Mouse (Mus musculus) midbrain, embryonic 12.5 days (tissue): ENCODE measurements at regions not wholly inside any gene's neighbourhood (a gene's known extent, or its start where the extent isn't known, plus 50 kb on each side); places are given as distances from the start of the nearest gene placed in this dataset.

Experiments
- ATAC-seq: fragments of 200-750 bp; cut with Nextera tagmentation; 2 replicates; pipeline ENCODE4 v1.8.0; 2017; ENCODE audit warnings: low read depth, moderate TSS enrichment, moderate library complexity; ENCODE audit not compliant: low FRiP score
- H3K27ac ChIP-seq: fragments of 300-500 bp; sonication (generic); replicated peaks from 2 replicates; pipeline ENCODE4 v1.5.1; 2016; ENCODE audit warnings: mild to moderate bottlenecking
- H3K27me3 ChIP-seq: fragments of 300-500 bp; sonication (generic); 2 replicates; pipeline ENCODE4 v1.6.1; 2016; ENCODE audit warnings: mild to moderate bottlenecking
- H3K36me3 ChIP-seq: fragments of 300-500 bp; sonication (generic); 2 replicates; pipeline ENCODE4 v1.6.1; 2016
- H3K4me1 ChIP-seq: fragments of 300-500 bp; sonication (generic); 2 replicates; pipeline ENCODE4 v1.6.1; 2016
- H3K4me2 ChIP-seq: fragments of 300-500 bp; sonication (generic); replicated peaks from 2 replicates; pipeline ENCODE4 v1.6.1; 2016; ENCODE audit warnings: mild to moderate bottlenecking, moderate library complexity
- H3K4me3 ChIP-seq: fragments of 300-500 bp; sonication (generic); 2 replicates; pipeline ENCODE4 v1.5.1; 2016; ENCODE audit warnings: mild to moderate bottlenecking
- H3K9ac ChIP-seq: fragments of 300-500 bp; sonication (generic); replicated peaks from 2 replicates; pipeline ENCODE4 v1.6.1; 2016; ENCODE audit warnings: mild to moderate bottlenecking, moderate library complexity
- H3K9me3 ChIP-seq: fragments of 300-500 bp; sonication (generic); 2 replicates; pipeline ENCODE4 v1.6.1; 2016; ENCODE audit warnings: mild to moderate bottlenecking
- WGBS: fragments of 180-500 bp; shearing (Covaris S2); methylation state at CpG from one replicate; pipeline ENCODE4 v1.1.7; 2016; 5-methylcytosine and 5-hydroxymethylcytosine counted together

- Histone ChIP-seq H3K9ac (no peak overlapping the region), H3K4me1 (no peaks in the 10 kb centered on the region), H3K4me2 (no peak overlapping the region), H3K9me3 (no peaks in the 10 kb centered on the region), H3K4me3 (no peak overlapping the region), H3K27me3 (no peaks in the 10 kb centered on the region), H3K27ac (no peak overlapping the region), H3K36me3 (no peaks in the 10 kb centered on the region)
- WGBS = 73% methylated on average over 7 of the region's 7 CpGs
- no peak for ATAC-seq
Observed at GRCm38 (mm10) chr17:59429189-59429588, 416.0 kb upstream of the Nudt12 start.

GRCm38 (mm10) chr17:59421489-59421888 lies 408.3 kb upstream of the Nudt12 start:
- no peaks in the 10 kb centered on the region for H3K36me3 ChIP-seq
- no peak overlapping the region for H3K9ac ChIP-seq
- H3K4me3 ChIP-seq = no peak overlapping the region
- H3K4me1 ChIP-seq = no peaks in the 10 kb centered on the region
- no peak overlapping the region for H3K27ac ChIP-seq
- H3K27me3 ChIP-seq = no peaks in the 10 kb centered on the region
- WGBS = 91% methylated on average over 14 of the region's 14 CpGs
- no peak overlapping the region for H3K4me2 ChIP-seq
- no peaks in the 10 kb centered on the region for H3K9me3 ChIP-seq
- ATAC-seq = no peak

DNA sequence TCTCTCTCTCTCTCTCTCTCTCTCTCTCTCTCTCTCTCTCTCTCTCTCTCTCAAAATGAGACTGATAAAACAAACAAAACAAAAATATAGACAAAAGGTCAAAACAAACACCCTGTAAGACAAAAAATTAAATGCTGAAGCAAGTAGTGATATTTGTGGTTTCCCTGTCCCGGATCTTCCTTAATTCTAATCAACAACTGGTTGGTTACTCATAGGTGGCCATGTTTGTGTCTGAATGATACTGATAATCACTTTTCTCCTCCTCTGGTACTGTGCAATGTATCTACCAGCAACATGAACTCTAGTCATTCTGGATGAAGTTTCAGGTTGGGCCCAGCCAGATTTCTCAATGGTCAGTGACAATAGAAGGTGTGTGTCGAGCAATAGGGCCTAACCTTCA lies 396.1 kb upstream of the Nudt12 start:
- ATAC-seq = no peak
- H3K27me3 ChIP-seq = no peaks in the 10 kb centered on the region
- H3K9me3 ChIP-seq = no peaks in the 10 kb centered on the region
- no peak overlapping the region for H3K4me2 ChIP-seq
- no peaks in the 10 kb centered on the region for H3K36me3 ChIP-seq
- WGBS = 89% methylated on average over 2 of the region's 2 CpGs
- no peak overlapping the region for H3K4me3 ChIP-seq
- H3K4me1 ChIP-seq = no peaks in the 10 kb centered on the region
- H3K9ac ChIP-seq = no peak overlapping the region
- no peak overlapping the region for H3K27ac ChIP-seq

GRCm38 (mm10) chr17:59404525-59404924 lies 391.4 kb upstream of the Nudt12 start:
- ATAC-seq = no peak
- 89% methylated on average over 1 of the region's 1 CpGs for WGBS

GRCm38 (mm10) chr17:59397404-59397803 lies 384.2 kb upstream of the Nudt12 start:
- Histone ChIP-seq H3K27ac (no peak overlapping the region), H3K27me3 (no peaks in the 10 kb centered on the region), H3K4me2 (no peak overlapping the region), H3K9me3 (no peaks in the 10 kb centered on the region), H3K36me3 (no peaks in the 10 kb centered on the region), H3K9ac (no peak overlapping the region), H3K4me1 (no peaks in the 10 kb centered on the region), H3K4me3 (no peak overlapping the region)
- no peak for ATAC-seq
- WGBS = 96% methylated on average over 3 of the region's 3 CpGs

More at GRCm38 (mm10) chr17:59404525-59404924, 391.4 kb upstream of the Nudt12 start:
- Histone ChIP-seq H3K27me3 (no peaks in the 10 kb centered on the region), H3K27ac (no peak overlapping the region), H3K4me1 (no peaks in the 10 kb centered on the region), H3K36me3 (no peaks in the 10 kb centered on the region), H3K4me2 (no peak overlapping the region), H3K9me3 (no peaks in the 10 kb centered on the region), H3K9ac (no peak overlapping the region), H3K4me3 (no peak overlapping the region)

- no peak overlapping the region for H3K4me3 ChIP-seq
- no peak overlapping the region for H3K27ac ChIP-seq
- H3K9me3 ChIP-seq = no peaks in the 10 kb centered on the region
- no peak for ATAC-seq
- no peaks in the 10 kb centered on the region for H3K36me3 ChIP-seq
- no peak overlapping the region for H3K4me2 ChIP-seq
- H3K9ac ChIP-seq = no peak overlapping the region
- no peaks in the 10 kb centered on the region for H3K27me3 ChIP-seq
- WGBS = 96% methylated on average over 5 of the region's 5 CpGs
- H3K4me1 ChIP-seq = no peaks in the 10 kb centered on the region
Observed at GRCm38 (mm10) chr17:59383107-59383438, 369.9 kb upstream of the Nudt12 start.

- H3K4me2 ChIP-seq = no peak overlapping the region
- H3K4me1 ChIP-seq = no peaks in the 10 kb centered on the region
- no peak overlapping the region for H3K27ac ChIP-seq
- no peak for ATAC-seq
- no peaks in the 10 kb centered on the region for H3K36me3 ChIP-seq
- no peak overlapping the region for H3K4me3 ChIP-seq
- H3K27me3 ChIP-seq = no peaks in the 10 kb centered on the region
- H3K9ac ChIP-seq = no peak overlapping the region
- H3K9me3 ChIP-seq = no peaks in the 10 kb centered on the region
- 71% methylated on average over 7 of the region's 7 CpGs for WGBS
Observed at GRCm38 (mm10) chr17:59382225-59383106, 369.3 kb upstream of the Nudt12 start.

DNA sequence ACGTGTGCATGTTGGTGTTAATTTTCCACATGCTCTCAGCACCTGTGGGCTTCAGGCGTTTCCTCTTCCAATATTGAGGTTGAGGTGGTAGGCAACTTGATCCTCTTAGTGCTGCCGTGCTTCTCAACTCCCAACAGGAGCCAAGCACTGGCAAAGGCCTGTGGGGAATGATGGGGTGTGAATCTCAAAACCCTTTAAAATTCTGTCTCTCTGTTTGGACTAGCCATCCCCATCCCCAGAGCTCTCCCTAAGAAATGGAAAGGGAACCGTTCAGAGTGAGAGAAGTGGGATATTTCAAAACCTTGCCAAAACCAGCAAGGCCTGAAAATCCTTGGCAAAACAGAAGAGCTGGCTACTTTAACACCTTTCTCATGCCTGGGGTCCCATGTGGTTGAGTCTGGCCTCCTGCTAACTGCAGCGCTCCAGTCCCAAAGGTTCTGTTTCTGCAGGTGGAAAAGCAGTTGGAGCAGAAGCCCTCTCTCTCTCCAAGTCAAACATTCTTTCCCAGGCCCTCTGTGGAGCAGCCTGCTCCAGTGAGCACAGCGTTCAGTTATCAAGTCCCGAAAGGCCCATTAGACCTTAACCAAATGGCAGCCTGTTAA lies 360.4 kb upstream of the Nudt12 start:
- no peak for ATAC-seq
- H3K4me3 ChIP-seq = no peak overlapping the region

GRCm38 (mm10) chr17:59369624-59370541 lies 356.7 kb upstream of the Nudt12 start:
- H3K4me1 ChIP-seq = no peaks in the 10 kb centered on the region
- H3K4me2 ChIP-seq = no peak overlapping the region
- H3K9me3 ChIP-seq = no peaks in the 10 kb centered on the region
- H3K27me3 ChIP-seq = no peaks in the 10 kb centered on the region
- ATAC-seq = no peak
- H3K4me3 ChIP-seq = no peak overlapping the region
- no peaks in the 10 kb centered on the region for H3K36me3 ChIP-seq
- H3K27ac ChIP-seq = no peak overlapping the region
- 90% methylated on average over 7 of the region's 7 CpGs for WGBS
- no peak overlapping the region for H3K9ac ChIP-seq

More for the DNA sequence above, 360.4 kb upstream of the Nudt12 start:
- H3K36me3 ChIP-seq = no peaks in the 10 kb centered on the region
- H3K27ac ChIP-seq = no peak overlapping the region
- no peak overlapping the region for H3K9ac ChIP-seq
- H3K9me3 ChIP-seq = no peaks in the 10 kb centered on the region
- 65% methylated on average over 7 of the region's 7 CpGs for WGBS
- no peak overlapping the region for H3K4me2 ChIP-seq
- no peaks in the 10 kb centered on the region for H3K27me3 ChIP-seq
- no peaks in the 10 kb centered on the region for H3K4me1 ChIP-seq

- Histone ChIP-seq H3K36me3 (no peaks in the 10 kb centered on the region), H3K4me2 (no peak overlapping the region), H3K4me1 (no peaks in the 10 kb centered on the region; the same call in 1 of the 2 replicates), H3K9me3 (no peaks in the 10 kb centered on the region), H3K4me3 (no peak overlapping the region), H3K27me3 (no peaks in the 10 kb centered on the region), H3K27ac (no peak overlapping the region), H3K9ac (no peak overlapping the region)
- 69% methylated on average over 2 of the region's 2 CpGs for WGBS
- ATAC-seq = no peak
Observed at GRCm38 (mm10) chr17:59365340-59365739, 352.2 kb upstream of the Nudt12 start.

DNA sequence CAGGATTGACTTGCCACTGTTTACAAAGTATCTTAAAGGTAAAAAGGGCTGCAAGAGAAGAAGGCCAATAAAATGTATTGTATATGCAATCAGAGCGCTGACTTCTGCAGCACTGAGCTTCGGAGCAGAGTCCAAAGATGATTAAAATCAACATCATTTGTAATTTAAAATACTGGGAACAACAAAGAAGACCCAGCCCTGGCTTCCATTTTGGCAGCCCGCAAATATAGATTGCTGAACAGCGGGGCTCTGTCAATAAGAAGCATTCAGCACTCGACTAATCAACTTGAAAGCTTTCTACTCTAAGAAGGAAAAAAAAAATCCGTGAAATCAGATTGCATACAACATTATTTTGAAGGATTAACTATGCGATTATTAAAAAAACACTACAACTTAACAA lies 348.9 kb upstream of the Nudt12 start:
- Histone ChIP-seq H3K36me3 (no peaks in the 10 kb centered on the region), H3K27ac (0 out of 2 replicates have a peak overlapping the region, but pooled peaks have one; percentile 7), H3K4me1 (no peaks in the 10 kb centered on the region; the same call in 1 of the 2 replicates), H3K9ac (no peak overlapping the region), H3K4me3 (no peak overlapping the region), H3K4me2 (peak overlapping the region; percentile 19), H3K9me3 (no peaks in the 10 kb centered on the region), H3K27me3 (no peaks in the 10 kb centered on the region)
- no peak for ATAC-seq
- WGBS = 17% methylated on average over 7 of the region's 7 CpGs

- ATAC-seq = peak; percentile 59; the same call in 1 of the 2 replicates
- no peak overlapping the region for H3K4me2 ChIP-seq
- whole genome bisulfite sequencing = 96% methylated on average over 9 of the region's 9 CpGs
- H3K36me3 ChIP-seq = no peaks in the 10 kb centered on the region
- H3K27ac ChIP-seq = no peak overlapping the region
- no peak overlapping the region for H3K9ac ChIP-seq
- H3K27me3 ChIP-seq = no peaks in the 10 kb centered on the region
- H3K4me1 ChIP-seq = no peaks in the 10 kb centered on the region; the same call in 1 of the 2 replicates
- no peak overlapping the region for H3K4me3 ChIP-seq
- H3K9me3 ChIP-seq = no peaks in the 10 kb centered on the region
Observed at GRCm38 (mm10) chr17:59361119-59361518, 347.9 kb upstream of the Nudt12 start.
